In the genomic region with DNA sequence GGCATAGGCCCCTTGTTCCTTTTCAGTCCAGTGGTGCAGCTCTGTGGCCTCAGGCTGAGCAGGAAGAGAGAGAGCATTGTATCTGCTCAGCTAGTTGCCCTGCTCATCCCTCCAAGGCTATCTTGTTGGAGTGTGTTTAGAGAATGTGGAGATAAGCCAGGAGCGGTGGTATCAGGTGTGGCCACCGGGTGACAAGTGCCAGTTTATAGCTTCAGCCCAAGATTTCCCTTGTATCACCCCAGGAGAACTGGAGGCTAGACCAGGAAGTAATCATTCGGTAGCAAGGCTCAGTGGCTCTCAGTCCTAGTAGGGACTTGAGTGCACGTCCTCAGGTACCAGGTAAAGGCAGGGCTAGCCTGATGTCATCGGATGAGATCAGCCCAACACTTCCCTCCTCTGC, we compare ENCODE assay signal across 14 mouse cellular contexts. TPM values are rescaled to one million over a fixed set of nuclear protein-coding genes. Genes with fewer than 3 reads are reported as not detected.
DNase-seq lines count a peak whose midpoint lies in the region; ATAC-seq and TF ChIP-seq lines count a peak whose summit lies in the region.
"Had no signal": no experiment of that assay in that cellular context is flagged by ENCODE, and none has a peak within 500 bp of the region (broad histone marks: within the 10 kb centered on the region; RNA-seq: fewer than 3 reads in every experiment).

No protein-coding gene starts in this region.

- H3K36me3 ChIP-seq in E14TG2a.4 (ENCODE audit: insufficient read depth, low read length) (peaks cover 94% of the 10 kb centered on the region), ES-Bruce4 (ENCODE audit: control insufficient read depth, insufficient read depth, low read length, poor library complexity, severe bottlenecking) (no peaks in the 10 kb centered on the region)
- peaks cover 95% of the 10 kb centered on the region for H3K36me3 ChIP-seq in erythroblast, embryonic 14.5 days (ENCODE audit: control insufficient read depth)
- no peaks in the 10 kb centered on the region; the same call in 1 of the 2 replicates for H3K36me3 ChIP-seq in liver, embryonic 16.5 days (ENCODE audit: control insufficient read depth, insufficient read depth)
- H3K36me3 ChIP-seq in forebrain, embryonic 10.5 days (replicated peaks), result peaks cover 36% of the 10 kb centered on the region
- peaks cover 25% of the 10 kb centered on the region for H3K36me3 ChIP-seq in forebrain, embryonic 13.5 days (ENCODE audit: poor library complexity, severe bottlenecking)

- peak overlapping the region; percentile 75 for H3K27ac ChIP-seq in ES-Bruce4 (ENCODE audit: insufficient read depth, low read length)
- peak overlapping the region; percentile 98 for H3K27ac ChIP-seq in liver, embryonic 16.5 days (ENCODE audit: low read length)
- no peak overlapping the region for H3K27ac ChIP-seq in forebrain, embryonic 10.5 days
- H3K27ac ChIP-seq in forebrain, embryonic 13.5 days, result no peak overlapping the region

- TF ChIP-seq EP300 in ES-Bruce4 (IDR thresholded peaks at IDR 0.05; ENCODE audit: insufficient read depth, low read depth, low read length), result no peak

- H3K27me3 ChIP-seq in E14TG2a.4 (ENCODE audit: insufficient read depth, low read length) (no peaks in the 10 kb centered on the region), ES-Bruce4 (ENCODE audit: control insufficient read depth, insufficient read depth, low read length, poor library complexity, severe bottlenecking) (no peaks in the 10 kb centered on the region)
- H3K27me3 ChIP-seq in erythroblast, embryonic 14.5 days (ENCODE audit: control insufficient read depth), result no peaks in the 10 kb centered on the region
- H3K27me3 ChIP-seq in liver, embryonic 16.5 days (ENCODE audit: control insufficient read depth, insufficient read depth, low read depth, low read length), result no peaks in the 10 kb centered on the region
- H3K27me3 ChIP-seq in forebrain, embryonic 10.5 days (ENCODE audit: poor library complexity, severe bottlenecking), result no peaks in the 10 kb centered on the region
- no peaks in the 10 kb centered on the region for H3K27me3 ChIP-seq in forebrain, embryonic 13.5 days
- H3K27me3 ChIP-seq: CH12.LX had no signal

- H3K4me1 ChIP-seq in E14TG2a.4 (replicated peaks; ENCODE audit: low read depth, low read length), result peaks cover 98% of the 10 kb centered on the region
- peaks cover 5% of the 10 kb centered on the region for H3K4me1 ChIP-seq in ES-Bruce4 (ENCODE audit: control insufficient read depth, insufficient read depth, low read length)
- peaks cover 86% of the 10 kb centered on the region for H3K4me1 ChIP-seq in erythroblast, embryonic 14.5 days (ENCODE audit: control insufficient read depth)
- peaks cover 55% of the 10 kb centered on the region for H3K4me1 ChIP-seq in liver, embryonic 16.5 days (ENCODE audit: control insufficient read depth, low read depth, low read length)
- H3K4me1 ChIP-seq in forebrain, embryonic 10.5 days, result peaks cover 15% of the 10 kb centered on the region
- no peaks in the 10 kb centered on the region for H3K4me1 ChIP-seq in forebrain, embryonic 13.5 days

- no peaks in the 10 kb centered on the region for H3K9me3 ChIP-seq in E14TG2a.4 (ENCODE audit: low read length)
- no peaks in the 10 kb centered on the region for H3K9me3 ChIP-seq in ES-Bruce4 (replicated peaks; ENCODE audit: control insufficient read depth, insufficient read depth, low read length, poor library complexity, severe bottlenecking)
- H3K9me3 ChIP-seq in erythroblast, embryonic 14.5 days (ENCODE audit: control insufficient read depth, low read length), result no peaks in the 10 kb centered on the region
- H3K9me3 ChIP-seq in liver, embryonic 16.5 days (replicated peaks; ENCODE audit: control insufficient read depth, low read length), result no peaks in the 10 kb centered on the region
- no peaks in the 10 kb centered on the region for H3K9me3 ChIP-seq in forebrain, embryonic 10.5 days
- no peaks in the 10 kb centered on the region for H3K9me3 ChIP-seq in forebrain, embryonic 13.5 days (replicated peaks)

- H3K9ac ChIP-seq in ES-Bruce4 (ENCODE audit: low read depth, poor library complexity, severe bottlenecking), result no peak overlapping the region
- peak overlapping the region; percentile 78 for H3K9ac ChIP-seq in liver, embryonic 16.5 days (ENCODE audit: low read depth, low read length)
- no peak overlapping the region for H3K9ac ChIP-seq in forebrain, embryonic 13.5 days

- peak; percentile 90 for ATAC-seq in liver, embryonic 16.5 days (ENCODE audit: low read depth)
- ATAC-seq in forebrain, embryonic 13.5 days, result no peak

- H3K4me3 ChIP-seq in E14TG2a.4 (replicated peaks; ENCODE audit: low read length), result peak overlapping the region; percentile 76
- H3K4me3 ChIP-seq in ES-Bruce4 (ENCODE audit: low read depth, low read length), result peak overlapping the region; percentile 13
- H3K4me3 ChIP-seq in erythroblast, embryonic 14.5 days (replicated peaks), result peak overlapping the region; percentile 83
- H3K4me3 ChIP-seq in liver, embryonic 16.5 days (ENCODE audit: low read depth, low read length), result peak overlapping the region; percentile 74
- no peak overlapping the region for H3K4me3 ChIP-seq in forebrain, embryonic 10.5 days
- no peak overlapping the region for H3K4me3 ChIP-seq in forebrain, embryonic 13.5 days

- peak overlapping the region; percentile 65 for H3K4me2 ChIP-seq in liver, embryonic 16.5 days (ENCODE audit: low read depth, low read length)
- no peak overlapping the region for H3K4me2 ChIP-seq in forebrain, embryonic 13.5 days
- H3K4me2 ChIP-seq: midbrain, embryonic 11.5 days had no signal

- DNase-seq in forebrain, embryonic 10.5 days (ENCODE audit: extremely low spot score, low spot score), result no peak
- no peak for DNase-seq in natural killer cell, adult 2 months (ENCODE audit: low spot score in 2 of 2)
- no peak for DNase-seq in cerebellum, postnatal 4 days (ENCODE audit: low spot score in 2 of 2)
- DNase-seq: gastrocnemius, postnatal 36 days; heart, postnatal 14 days; kidney, postnatal 14 days; lung, adult 2 months had no signal

- WGBS in liver, embryonic 16.5 days (ENCODE audit: insufficient replicate concordance), result 28% methylated on average over 5 of the region's 5 CpGs
- 88% methylated on average over 5 of the region's 5 CpGs for WGBS in forebrain, embryonic 10.5 days
- WGBS in forebrain, embryonic 13.5 days, result 88% methylated on average over 5 of the region's 5 CpGs

- TF ChIP-seq CTCF in E14TG2a.4 (conservative IDR thresholded peaks at IDR 0.05; ENCODE audit: low read length) (no peak), ES-Bruce4 (IDR thresholded peaks at IDR 0.05; ENCODE audit: low read depth, low read length) (no peak)

- no peak for TF ChIP-seq POLR2A in ES-Bruce4 (IDR thresholded peaks at IDR 0.05; ENCODE audit: insufficient read depth, low read length)

RNA-seq across cellular contexts. Expression of gene Max, which starts 52.8 kb away (rescaled TPM):
- 84.4 and 101 TPM in 2 replicates for polyA plus RNA-seq in ES-Bruce4 (2011; ENCODE audit: insufficient read depth, insufficient read length, low read depth, missing spikeins)
- polyA plus RNA-seq in erythroblast, embryonic 14.5 days (2012), result 8.8 and 10.4 TPM in 2 replicates
- 5.4 and 7.6 TPM in 2 replicates for polyA plus RNA-seq in liver, embryonic 16.5 days (2015; fragmentation: Nextera tagmentation; extraction: Ambion mirVana)
- polyA plus RNA-seq in forebrain, embryonic 10.5 days (2016; fragmentation: Nextera tagmentation; extraction: Ambion mirVana), result 12.0 and 13.5 TPM in 2 replicates
- 13.5 and 16.5 TPM in 2 replicates for polyA plus RNA-seq in forebrain, embryonic 13.5 days (2015; fragmentation: Nextera tagmentation; extraction: Ambion mirVana)

Comparison
In these comparisons a context has a peak if more than half of its experiments do, and no peak if none do; other contexts are left out.
1. H3K4me3 ChIP-seq: peak in E14TG2a.4 (single experiment), ES-Bruce4 (single experiment), erythroblast, embryonic 14.5 days (single experiment) and liver, embryonic 16.5 days (single experiment); none in forebrain, embryonic 10.5 days (single experiment) and forebrain, embryonic 13.5 days (single experiment).
2. H3K27ac ChIP-seq: peak in ES-Bruce4 (single experiment) and liver, embryonic 16.5 days (single experiment); none in forebrain, embryonic 10.5 days (single experiment) and forebrain, embryonic 13.5 days (single experiment).